Mouse (Mus musculus) midbrain, embryonic 12.5 days (tissue): ENCODE data around the gene Rps25. TPM values are rescaled to one million over a fixed set of nuclear protein-coding genes. Genes with fewer than 3 reads are reported as not detected.
A peak's percentile ranks its signal among the peaks of the same experiment; 100 is the strongest.
"Not testable (repeated sequence)": the region's sequence is repeated elsewhere in the genome, so short reads cannot be mapped to it uniquely, and the experiment has no call there.

ENCODE experiments used
- ATAC-seq: fragments of 200-750 bp; cut with Nextera tagmentation; 2 replicates; pipeline ENCODE4 v1.8.0; 2017; ENCODE audit warnings: low read depth, moderate TSS enrichment, moderate library complexity; ENCODE audit not compliant: low FRiP score
- H3K27ac ChIP-seq: fragments of 300-500 bp; sonication (generic); replicated peaks from 2 replicates; pipeline ENCODE4 v1.5.1; 2016; ENCODE audit warnings: mild to moderate bottlenecking
- H3K27me3 ChIP-seq: fragments of 300-500 bp; sonication (generic); 2 replicates; pipeline ENCODE4 v1.6.1; 2016; ENCODE audit warnings: mild to moderate bottlenecking
- H3K36me3 ChIP-seq: fragments of 300-500 bp; sonication (generic); 2 replicates; pipeline ENCODE4 v1.6.1; 2016
- H3K4me1 ChIP-seq: fragments of 300-500 bp; sonication (generic); 2 replicates; pipeline ENCODE4 v1.6.1; 2016
- H3K4me2 ChIP-seq: fragments of 300-500 bp; sonication (generic); replicated peaks from 2 replicates; pipeline ENCODE4 v1.6.1; 2016; ENCODE audit warnings: mild to moderate bottlenecking, moderate library complexity
- H3K4me3 ChIP-seq: fragments of 300-500 bp; sonication (generic); 2 replicates; pipeline ENCODE4 v1.5.1; 2016; ENCODE audit warnings: mild to moderate bottlenecking
- H3K9ac ChIP-seq: fragments of 300-500 bp; sonication (generic); replicated peaks from 2 replicates; pipeline ENCODE4 v1.6.1; 2016; ENCODE audit warnings: mild to moderate bottlenecking, moderate library complexity
- H3K9me3 ChIP-seq: fragments of 300-500 bp; sonication (generic); 2 replicates; pipeline ENCODE4 v1.6.1; 2016; ENCODE audit warnings: mild to moderate bottlenecking
- WGBS: fragments of 180-500 bp; shearing (Covaris S2); methylation state at CpG from one replicate; pipeline ENCODE4 v1.1.7; 2016; 5-methylcytosine and 5-hydroxymethylcytosine counted together
- polyA plus RNA-seq: library from polyadenylated mRNA; unstranded; fragments of >200 nt; fragmentation: Nextera tagmentation; extraction: Ambion mirVana; gene quantifications from 2 replicates; pipeline ENCODE4 v1.2.1, GENCODE M21; 2016

Gene Rps25
- 1,381 and 1,435 TPM in 2 replicates for polyA plus RNA-seq

- no peaks in the 10 kb centered on the region for H3K27me3 ChIP-seq
- peak within 1 kb of the TSS; percentile 80 for H3K4me2 ChIP-seq
- peak within 1 kb of the TSS; percentile 81 for H3K9ac ChIP-seq
- peak within 1 kb of the TSS; percentile 90 for H3K27ac ChIP-seq
- WGBS = under 1% methylated on average over 51 of the region's 51 CpGs
- H3K9me3 ChIP-seq = no peaks in the 10 kb centered on the region
- peak within 1 kb of the TSS; percentile 81 for H3K4me3 ChIP-seq
- H3K36me3 ChIP-seq = peaks cover 69% of the 10 kb centered on the region
- H3K4me1 ChIP-seq = peaks cover 20% of the 10 kb centered on the region
- peak; percentile 96 for ATAC-seq
Observed at GRCm38 (mm10) chr9:44406906-44407751, at the start of gene Rps25, which contains the start of gene Trappc4. TSS of gene Rps25 (plus strand) at chr9:44407139. TSS of gene Trappc4 (minus strand) at chr9:44407600.

GRCm38 (mm10) chr9:44357207-44357606, 49.7 kb upstream of the Rps25 start:
- Histone ChIP-seq H3K27me3 (no peaks in the 10 kb centered on the region), H3K9ac (no peak overlapping the region), H3K9me3 (no peaks in the 10 kb centered on the region), H3K4me3 (no peak overlapping the region), H3K4me1 (peaks cover 8% of the 10 kb centered on the region), H3K36me3 (peaks cover 70% of the 10 kb centered on the region), H3K4me2 (no peak overlapping the region), H3K27ac (no peak overlapping the region)
- ATAC-seq = no peak
- WGBS = 82% methylated on average over 4 of the region's 4 CpGs

- H3K4me1 ChIP-seq = peaks cover 8% of the 10 kb centered on the region
- peak; percentile 90 for ATAC-seq
- peak within 1 kb of the TSS; percentile 96 for H3K4me3 ChIP-seq
- peak within 1 kb of the TSS; percentile 66 for H3K27ac ChIP-seq
- no peaks in the 10 kb centered on the region for H3K9me3 ChIP-seq
- H3K27me3 ChIP-seq = no peaks in the 10 kb centered on the region
- peaks cover 28% of the 10 kb centered on the region for H3K36me3 ChIP-seq
- under 1% methylated on average over 44 of the region's 44 CpGs for WGBS
- H3K9ac ChIP-seq = peak within 1 kb of the TSS; percentile 84
- H3K4me2 ChIP-seq = peak within 1 kb of the TSS; percentile 93
Observed at GRCm38 (mm10) chr9:44361190-44361917, 45.6 kb upstream of the Rps25 start, which contains the start of gene Vps11. TSS of gene Vps11 (minus strand) at chr9:44361670.

- not testable (repeated sequence) for H3K4me1 ChIP-seq, H3K9ac ChIP-seq, H3K27me3 ChIP-seq, H3K9me3 ChIP-seq
- peak overlapping the region; percentile 61 for H3K27ac ChIP-seq
- WGBS = 47% methylated on average over 4 of the region's 4 CpGs
- peak overlapping the region; percentile 93 for H3K4me2 ChIP-seq
- H3K4me3 ChIP-seq = peak overlapping the region; percentile 96
- H3K36me3 ChIP-seq = peaks cover 23% of the 10 kb centered on the region
- 0 out of 2 replicates have a peak, but pooled peaks have one; percentile 30 for ATAC-seq
Observed at GRCm38 (mm10) chr9:44361931-44362330, 45.0 kb upstream of the Rps25 start.

GRCm38 (mm10) chr9:44364480-44364879, 42.5 kb upstream of the Rps25 start:
- Histone ChIP-seq H3K27ac (no peak overlapping the region), H3K9ac (no peak overlapping the region), H3K4me1 (peaks cover 8% of the 10 kb centered on the region), H3K9me3 (no peaks in the 10 kb centered on the region), H3K4me3 (no peak overlapping the region), H3K36me3 (peaks cover 4% of the 10 kb centered on the region; the same call in 1 of the 2 replicates), H3K4me2 (no peak overlapping the region), H3K27me3 (no peaks in the 10 kb centered on the region)
- no peak for ATAC-seq
- WGBS = 63% methylated on average over 3 of the region's 3 CpGs

GRCm38 (mm10) chr9:44373386-44373785, 33.6 kb upstream of the Rps25 start:
- no peaks in the 10 kb centered on the region for H3K27me3 ChIP-seq
- no peak overlapping the region for H3K4me2 ChIP-seq
- no peak overlapping the region for H3K27ac ChIP-seq
- no peak overlapping the region for H3K9ac ChIP-seq
- no peak for ATAC-seq
- H3K4me1 ChIP-seq = peaks cover 7% of the 10 kb centered on the region
- H3K4me3 ChIP-seq = no peak overlapping the region
- H3K36me3 ChIP-seq = no peaks in the 10 kb centered on the region
- no peaks in the 10 kb centered on the region for H3K9me3 ChIP-seq

- peaks cover 6% of the 10 kb centered on the region for H3K36me3 ChIP-seq
- WGBS = 93% methylated on average over 6 of the region's 6 CpGs
- no peak overlapping the region for H3K27ac ChIP-seq
- H3K4me2 ChIP-seq = no peak overlapping the region
- H3K9me3 ChIP-seq = no peaks in the 10 kb centered on the region
- no peak for ATAC-seq
- H3K4me1 ChIP-seq = peaks cover 24% of the 10 kb centered on the region
- no peak overlapping the region for H3K9ac ChIP-seq
- no peak overlapping the region for H3K4me3 ChIP-seq
- no peaks in the 10 kb centered on the region for H3K27me3 ChIP-seq
Observed at GRCm38 (mm10) chr9:44376141-44376540, 30.8 kb upstream of the Rps25 start.

GRCm38 (mm10) chr9:44377335-44377734, 29.6 kb upstream of the Rps25 start:
- not testable (repeated sequence) for ATAC-seq, H3K4me2 ChIP-seq, H3K27me3 ChIP-seq, H3K9ac ChIP-seq, H3K9me3 ChIP-seq, H3K4me3 ChIP-seq, H3K27ac ChIP-seq
- Histone ChIP-seq H3K36me3 (peaks cover 18% of the 10 kb centered on the region), H3K4me1 (peaks cover 26% of the 10 kb centered on the region)
- WGBS = 95% methylated on average over 2 of the region's 2 CpGs

GRCm38 (mm10) chr9:44378153-44378730, 28.7 kb upstream of the Rps25 start:
- H3K27ac ChIP-seq = peak overlapping the region; percentile 88; the same call in 1 of the 2 replicates
- H3K9ac ChIP-seq = peak overlapping the region; percentile 94; the same call in 1 of the 2 replicates
- no peak for ATAC-seq
- no peaks in the 10 kb centered on the region for H3K9me3 ChIP-seq
- H3K27me3 ChIP-seq = no peaks in the 10 kb centered on the region
- WGBS = 92% methylated on average over 5 of the region's 5 CpGs
- H3K4me2 ChIP-seq = peak overlapping the region; percentile 99
- peak overlapping the region; percentile 91 for H3K4me3 ChIP-seq
- peaks cover 27% of the 10 kb centered on the region for H3K36me3 ChIP-seq
- H3K4me1 ChIP-seq = peaks cover 26% of the 10 kb centered on the region

- Histone ChIP-seq H3K36me3 (peaks cover 37% of the 10 kb centered on the region), H3K27ac (peak within 1 kb of the TSS; percentile 88), H3K9ac (peak within 1 kb of the TSS; percentile 94), H3K9me3 (no peaks in the 10 kb centered on the region), H3K4me1 (peaks cover 26% of the 10 kb centered on the region), H3K4me2 (peak within 1 kb of the TSS; percentile 99), H3K4me3 (peak within 1 kb of the TSS; percentile 91), H3K27me3 (no peaks in the 10 kb centered on the region)
- WGBS = under 1% methylated on average over 82 of the region's 83 CpGs
- peak; percentile 95 for ATAC-seq
Observed at GRCm38 (mm10) chr9:44379054-44379834, 27.7 kb upstream of the Rps25 start, which contains the start of gene Hyou1. TSS of gene Hyou1 (plus strand) at chr9:44379490.

GRCm38 (mm10) chr9:44379862-44380261, 27.1 kb upstream of the Rps25 start:
- Histone ChIP-seq H3K27ac (peak overlapping the region; percentile 84), H3K4me2 (peak overlapping the region; percentile 99), H3K36me3 (peaks cover 43% of the 10 kb centered on the region), H3K9me3 (no peaks in the 10 kb centered on the region), H3K4me1 (peaks cover 26% of the 10 kb centered on the region), H3K9ac (peak overlapping the region; percentile 94), H3K4me3 (peak overlapping the region; percentile 91), H3K27me3 (no peaks in the 10 kb centered on the region)
- ATAC-seq = peak; percentile 50; the same call in 1 of the 2 replicates
- WGBS = 8% methylated on average over 15 of the region's 15 CpGs
